Mouse (Mus musculus) midbrain, embryonic 11.5 days (tissue): ENCODE results near the gene Pard3. TPM values are rescaled to one million over a fixed set of nuclear protein-coding genes. Genes with fewer than 3 reads are reported as not detected.

Experiments used
- ATAC-seq: fragments of 200-750 bp; cut with Nextera tagmentation; 2 replicates; pipeline ENCODE4 v1.8.0; 2017; ENCODE audit warnings: moderate TSS enrichment, moderate library complexity; ENCODE audit not compliant: low FRiP score
- DNase-seq: peaks from one replicate; pipeline ENCODE4 v3.0.0; 2015; ENCODE audit warnings: low spot score; ENCODE audit errors: missing footprints
- H3K27ac ChIP-seq: fragments of 300-500 bp; sonication (generic); 2 replicates; pipeline ENCODE4 v1.5.1; 2014; ENCODE audit warnings: low read depth, low read length
- H3K27me3 ChIP-seq: fragments of 300-500 bp; sonication (generic); 2 replicates; pipeline ENCODE4 v1.6.1; 2014; ENCODE audit warnings: mild to moderate bottlenecking, low read length, moderate library complexity, mixed read lengths; ENCODE audit not compliant: control insufficient read depth, insufficient read depth
- H3K36me3 ChIP-seq: fragments of 300-500 bp; sonication (generic); 2 replicates; pipeline ENCODE4 v1.6.1; 2014; ENCODE audit warnings: mild to moderate bottlenecking, low read length, moderate library complexity, mixed read lengths; ENCODE audit not compliant: control insufficient read depth, insufficient read depth
- H3K4me1 ChIP-seq: fragments of 300-500 bp; sonication (generic); 2 replicates; pipeline ENCODE4 v1.6.1; 2014; ENCODE audit warnings: low read length; ENCODE audit not compliant: control insufficient read depth, insufficient read depth
- H3K4me2 ChIP-seq: fragments of 300-500 bp; sonication (generic); 2 replicates; pipeline ENCODE4 v1.6.1; 2014; ENCODE audit warnings: mild to moderate bottlenecking, moderate library complexity
- H3K4me3 ChIP-seq: fragments of 300-500 bp; sonication (generic); 2 replicates; pipeline ENCODE4 v1.5.1; 2014; ENCODE audit warnings: low read depth, low read length
- H3K9ac ChIP-seq: fragments of 300-500 bp; sonication (generic); 2 replicates; pipeline ENCODE4 v1.6.1; 2014; ENCODE audit warnings: low read length
- H3K9me3 ChIP-seq: fragments of 300-500 bp; sonication (generic); 2 replicates; pipeline ENCODE4 v1.6.1; 2016; ENCODE audit warnings: low read length; ENCODE audit not compliant: control insufficient read depth
- WGBS: fragments of 180-500 bp; shearing (Covaris S2); extraction: QIAGEN DNeasy Blood & Tissue Kit; methylation state at CpG from one replicate; pipeline ENCODE4 v1.1.7; 2014; 5-methylcytosine and 5-hydroxymethylcytosine counted together
- polyA plus RNA-seq: library from polyadenylated mRNA; unstranded; fragments of >200 nt; fragmentation: Nextera tagmentation; extraction: Ambion mirVana; gene quantifications from 2 replicates; pipeline ENCODE4 v1.2.1, GENCODE M21; 2014

Pard3 gene
- polyA plus RNA-seq, 1 experiment from 2014 or later, result 30.4 TPM

- Histone ChIP-seq H3K9me3 (no peaks in the 10 kb centered on the region), H3K27me3 (peaks cover 6% of the 10 kb centered on the region), H3K27ac (no peak overlapping the region), H3K36me3 (no peaks in the 10 kb centered on the region), H3K4me1 (peaks cover 13% of the 10 kb centered on the region), H3K4me2 (no peak overlapping the region), H3K4me3 (no peak overlapping the region), H3K9ac (no peak overlapping the region)
- ATAC-seq (no peak), DNase-seq (peak; percentile 67)
- 82% methylated on average over 4 of the region's 4 CpGs for WGBS
Observed at GRCm38 (mm10) chr8:127262926-127263325, 199.2 kb downstream of the Pard3 start.

- Histone ChIP-seq H3K9me3 (no peaks in the 10 kb centered on the region), H3K9ac (no peak overlapping the region), H3K27ac (no peak overlapping the region), H3K36me3 (no peaks in the 10 kb centered on the region), H3K27me3 (peaks cover 6% of the 10 kb centered on the region), H3K4me2 (no peak overlapping the region), H3K4me3 (no peak overlapping the region), H3K4me1 (peaks cover 19% of the 10 kb centered on the region)
- peak; percentile 75 for DNase-seq
- no peak; the same call in 1 of the 2 replicates for ATAC-seq
- WGBS, result 40% methylated on average over 5 of the region's 5 CpGs
Observed at GRCm38 (mm10) chr8:127263457-127263856, 199.8 kb downstream of the Pard3 start.

- Histone ChIP-seq H3K4me3 (no peak overlapping the region), H3K36me3 (no peaks in the 10 kb centered on the region), H3K27ac (no peak overlapping the region), H3K27me3 (peaks cover 8% of the 10 kb centered on the region), H3K9ac (no peak overlapping the region), H3K4me1 (peaks cover 24% of the 10 kb centered on the region), H3K4me2 (no peak overlapping the region), H3K9me3 (no peaks in the 10 kb centered on the region)
- DNase-seq, result peak; percentile 57
- WGBS, result 87% methylated on average over 8 of the region's 8 CpGs
- no peak for ATAC-seq
Observed at GRCm38 (mm10) chr8:127264691-127265470, 201.2 kb downstream of the Pard3 start.

GRCm38 (mm10) chr8:127266777-127267176 is 203.1 kb downstream of the Pard3 start:
- 25% methylated on average over 5 of the region's 5 CpGs for WGBS
- Histone ChIP-seq H3K4me3 (no peak overlapping the region), H3K4me2 (no peak overlapping the region), H3K27ac (no peak overlapping the region), H3K4me1 (peaks cover 24% of the 10 kb centered on the region), H3K27me3 (peaks cover 17% of the 10 kb centered on the region), H3K9ac (no peak overlapping the region), H3K36me3 (no peaks in the 10 kb centered on the region), H3K9me3 (no peaks in the 10 kb centered on the region)
- no peak for DNase-seq
- no peak for ATAC-seq

GRCm38 (mm10) chr8:127268239-127269024 is 204.7 kb downstream of the Pard3 start:
- peak; percentile 92 for DNase-seq

GRCm38 (mm10) chr8:127269082-127269747 is 205.5 kb downstream of the Pard3 start:
- WGBS, result 44% methylated on average over 2 of the region's 2 CpGs
- Histone ChIP-seq H3K9ac (no peak overlapping the region), H3K4me2 (no peak overlapping the region), H3K9me3 (no peaks in the 10 kb centered on the region), H3K4me1 (peaks cover 24% of the 10 kb centered on the region), H3K4me3 (no peak overlapping the region), H3K27ac (no peak overlapping the region), H3K36me3 (no peaks in the 10 kb centered on the region), H3K27me3 (peaks cover 17% of the 10 kb centered on the region)
- peak; percentile 82 for DNase-seq
- no peak for ATAC-seq

More at GRCm38 (mm10) chr8:127268239-127269024, 204.7 kb downstream of the Pard3 start:
- WGBS, result 18% methylated on average over 12 of the region's 12 CpGs
- Histone ChIP-seq H3K4me3 (no peak overlapping the region), H3K4me1 (peaks cover 24% of the 10 kb centered on the region), H3K9me3 (no peaks in the 10 kb centered on the region), H3K36me3 (no peaks in the 10 kb centered on the region), H3K4me2 (no peak overlapping the region; the same call in 1 of the 2 replicates), H3K27ac (no peak overlapping the region), H3K27me3 (peaks cover 17% of the 10 kb centered on the region), H3K9ac (no peak overlapping the region)
- ATAC-seq, result peak; percentile 88

GRCm38 (mm10) chr8:127271186-127271585 is 207.5 kb downstream of the Pard3 start:
- Histone ChIP-seq H3K27me3 (peaks cover 13% of the 10 kb centered on the region), H3K36me3 (no peaks in the 10 kb centered on the region), H3K4me1 (peaks cover 24% of the 10 kb centered on the region), H3K4me2 (no peak overlapping the region), H3K4me3 (no peak overlapping the region), H3K9me3 (no peaks in the 10 kb centered on the region), H3K9ac (no peak overlapping the region), H3K27ac (no peak overlapping the region)
- no peak for ATAC-seq
- 92% methylated on average over 3 of the region's 3 CpGs for WGBS
- DNase-seq, result no peak

GRCm38 (mm10) chr8:127280299-127280974 is 216.7 kb downstream of the Pard3 start:
- 87% methylated on average over 7 of the region's 7 CpGs for WGBS
- no peaks in the 10 kb centered on the region for H3K9me3 ChIP-seq
- ATAC-seq, result no peak
- no peak overlapping the region for H3K4me3 ChIP-seq
- H3K36me3 ChIP-seq, result no peaks in the 10 kb centered on the region
- H3K27ac ChIP-seq, result no peak overlapping the region
- no peak overlapping the region for H3K4me2 ChIP-seq
- no peak overlapping the region for H3K9ac ChIP-seq
- H3K27me3 ChIP-seq, result no peaks in the 10 kb centered on the region
- H3K4me1 ChIP-seq, result no peaks in the 10 kb centered on the region
- DNase-seq, result no peak
